Mouse (Mus musculus) E14TG2a.4 (cell line): ENCODE measurements around the gene Timm22.

Experiments used
- CTCF ChIP-seq: conservative IDR thresholded peaks from 2 replicates; pipeline ENCODE4 v1.5.1; 2014; ENCODE audit warnings: low read length
- NANOG ChIP-seq: IDR thresholded peaks from 2 replicates; pipeline ENCODE4 v1.6.1; 2014; ENCODE audit warnings: borderline replicate concordance, low read length, mixed read lengths
- POU5F1 ChIP-seq: IDR thresholded peaks from 2 replicates; pipeline ENCODE4 v1.6.1; 2014; ENCODE audit warnings: low read length, borderline replicate concordance

DNA sequence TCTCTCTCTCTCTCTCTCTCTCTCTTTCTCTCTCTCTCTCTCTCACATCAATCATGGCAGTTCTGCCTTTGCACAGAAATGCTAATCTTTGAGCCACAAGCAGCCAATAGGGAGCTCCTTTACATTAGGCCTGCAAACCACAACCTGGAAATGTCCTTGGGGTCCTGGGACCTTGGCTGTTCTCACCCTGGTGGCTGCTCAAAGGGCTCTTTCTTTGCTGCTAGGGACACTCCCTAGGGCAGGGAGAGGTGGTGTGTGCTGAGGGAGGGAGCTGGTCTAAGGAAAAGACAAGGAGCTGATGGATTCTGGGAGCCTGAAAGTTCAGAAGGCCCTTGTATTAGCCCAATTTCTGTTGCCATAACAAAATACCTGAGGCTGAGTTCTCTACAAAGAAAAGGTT is 36.3 kb upstream of the Timm22 start:
- TF ChIP-seq CTCF (no peak), NANOG (no peak), POU5F1 (no peak)
